Mouse (Mus musculus): Measurements from ENCODE around the gene Gm16405. TPM values are rescaled to one million over a fixed set of nuclear protein-coding genes. Genes with fewer than 3 reads are reported as not detected.
"Not testable (repeated sequence)": the region's sequence is repeated elsewhere in the genome, so short reads cannot be mapped to it uniquely, and the experiment has no call there.

Gene Gm16405
- polyA plus RNA-seq (2015; fragmentation: Nextera tagmentation; extraction: Ambion mirVana), result not detected in 2 replicates

DNA sequence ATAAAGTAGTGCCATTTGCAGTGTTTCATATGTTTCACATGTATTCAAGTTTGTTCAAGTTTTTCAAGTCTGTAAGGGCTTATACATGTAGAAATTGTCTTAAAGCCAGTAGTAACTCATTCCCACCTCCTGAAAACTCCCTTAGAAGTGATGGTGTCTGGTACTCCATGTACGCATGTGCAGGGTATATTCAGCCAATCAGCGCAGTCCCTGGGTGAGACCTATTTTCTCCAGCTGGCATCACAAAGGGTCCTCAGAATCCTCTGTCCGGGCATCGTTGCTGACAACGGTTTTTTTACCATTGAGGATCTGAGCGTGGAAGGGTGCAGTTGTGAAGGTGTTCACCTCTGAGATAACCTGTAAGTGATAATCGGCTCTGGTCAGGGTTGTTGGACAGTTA, at the start of gene Gm16405:
Gene Gm16405 (plus strand): TSS at position 301 of the 400 bp plus-strand sequence.
- H3K27ac ChIP-seq; H3K9ac ChIP-seq; H3K4me1 ChIP-seq; H3K27me3 ChIP-seq; H3K4me2 ChIP-seq; H3K36me3 ChIP-seq (ENCODE audit: poor library complexity, severe bottlenecking); H3K4me3 ChIP-seq; ATAC-seq; H3K9me3 ChIP-seq (replicated peaks): not testable (repeated sequence)
- WGBS, result no CpG with 5 or more reads among the region's 7 CpGs

Other genes starting within 250 kb of the Gm16405 start
- not detected in 2 replicates for gene Gm16430, start 91.0 kb downstream of the Gm16405 start, polyA plus RNA-seq (2015; fragmentation: Nextera tagmentation; extraction: Ambion mirVana)